Mouse (Mus musculus): Measurements from ENCODE around the gene Gstp3. TPM values are rescaled to one million over a fixed set of nuclear protein-coding genes. Genes with fewer than 3 reads are reported as not detected.
A peak's percentile ranks its signal among the peaks of the same experiment; 100 is the strongest.
"Not testable (repeated sequence)": the region's sequence is repeated elsewhere in the genome, so short reads cannot be mapped to it uniquely, and the experiment has no call there.

Gstp3 gene
- polyA plus RNA-seq, 1 experiment, result not detected

DNA sequence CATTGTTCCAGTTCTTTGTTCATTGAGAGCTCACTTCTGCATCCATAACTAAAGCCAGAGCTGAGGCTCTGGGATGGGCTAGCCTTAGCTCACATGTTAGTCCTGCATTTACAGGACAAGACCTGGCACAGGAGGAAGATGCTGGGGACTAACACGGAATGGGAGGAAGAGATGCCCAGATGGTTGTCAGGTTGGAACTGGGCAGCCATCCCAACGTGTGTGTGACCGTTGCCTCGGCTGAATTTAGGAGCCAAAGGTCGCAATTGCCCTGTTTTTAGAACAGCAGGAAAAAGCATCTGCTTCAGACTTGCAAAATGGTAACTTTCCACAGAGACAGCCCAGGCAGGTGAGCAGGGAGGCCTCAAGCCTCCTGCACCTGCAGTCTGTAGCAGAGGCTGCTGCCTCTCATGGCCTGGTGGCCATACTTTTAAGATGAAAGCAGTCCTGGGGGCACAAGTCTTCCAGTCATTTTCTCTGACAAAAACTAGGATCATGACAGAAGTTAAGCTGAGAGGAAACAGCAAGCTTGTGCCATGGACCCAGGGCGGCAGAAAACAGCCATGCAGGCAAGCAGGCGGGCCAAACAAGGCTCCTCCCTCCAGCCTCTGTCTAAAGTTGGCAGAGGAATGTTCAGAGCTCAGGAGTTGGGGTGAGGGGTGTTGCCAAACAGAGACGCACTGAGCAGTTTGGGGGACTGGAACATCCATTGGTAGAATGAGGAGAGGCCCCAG is 4.0 kb downstream of the Gstp3 start:
- no peak overlapping the region for H3K4me3 ChIP-seq (ENCODE audit: control insufficient read depth, low read depth, low read length)
- no peaks in the 10 kb centered on the region for H3K4me1 ChIP-seq (ENCODE audit: control insufficient read depth, insufficient read depth, low read length)
- TF ChIP-seq POLR2A (IDR thresholded peaks at IDR 0.05; ENCODE audit: control insufficient read depth, low read depth, low read length), result no peak
- TF ChIP-seq CTCF (IDR thresholded peaks at IDR 0.05; ENCODE audit: control insufficient read depth, insufficient read depth, insufficient replicate concordance, low read depth, low read length), result no peak
- no peaks in the 10 kb centered on the region for H3K36me3 ChIP-seq (ENCODE audit: control insufficient read depth, insufficient read depth, low read length)
- no peak overlapping the region for H3K27ac ChIP-seq (ENCODE audit: control insufficient read depth, insufficient read depth, low read depth, low read length)
- H3K27me3 ChIP-seq (ENCODE audit: control insufficient read depth, insufficient read depth, low read length), result no peaks in the 10 kb centered on the region

DNA sequence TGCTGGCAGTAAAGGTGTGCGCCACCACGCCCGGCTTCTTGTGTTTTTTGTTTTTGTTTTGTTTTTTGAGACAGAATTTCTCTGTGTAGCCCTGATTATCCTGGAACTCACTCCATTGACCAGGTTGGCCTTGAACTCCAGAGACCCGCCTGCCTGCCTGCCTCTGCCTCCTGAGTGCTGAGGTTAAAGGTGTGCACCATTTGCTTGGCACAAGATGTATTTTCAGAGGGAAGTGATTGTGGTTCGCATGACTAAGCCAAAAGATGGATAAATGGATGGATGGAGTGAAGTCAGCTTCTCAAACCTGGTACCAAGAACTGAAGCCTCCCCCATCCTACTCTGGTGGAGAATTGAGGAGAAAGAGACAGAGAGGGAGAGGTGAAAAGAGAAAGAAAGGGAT is 4.8 kb downstream of the Gstp3 start:
- H3K27ac ChIP-seq (ENCODE audit: control insufficient read depth, insufficient read depth, low read depth, low read length), result no peak overlapping the region
- no peak overlapping the region for H3K4me3 ChIP-seq (ENCODE audit: control insufficient read depth, low read depth, low read length)
- no peaks in the 10 kb centered on the region for H3K36me3 ChIP-seq (ENCODE audit: control insufficient read depth, insufficient read depth, low read length)
- no peaks in the 10 kb centered on the region for H3K27me3 ChIP-seq (ENCODE audit: control insufficient read depth, insufficient read depth, low read length)
- H3K4me1 ChIP-seq (ENCODE audit: control insufficient read depth, insufficient read depth, low read length), result no peaks in the 10 kb centered on the region
- TF ChIP-seq CTCF (IDR thresholded peaks at IDR 0.05; ENCODE audit: control insufficient read depth, insufficient read depth, insufficient replicate concordance, low read depth, low read length), result no peak
- TF ChIP-seq POLR2A (IDR thresholded peaks at IDR 0.05; ENCODE audit: control insufficient read depth, low read depth, low read length), result no peak

DNA sequence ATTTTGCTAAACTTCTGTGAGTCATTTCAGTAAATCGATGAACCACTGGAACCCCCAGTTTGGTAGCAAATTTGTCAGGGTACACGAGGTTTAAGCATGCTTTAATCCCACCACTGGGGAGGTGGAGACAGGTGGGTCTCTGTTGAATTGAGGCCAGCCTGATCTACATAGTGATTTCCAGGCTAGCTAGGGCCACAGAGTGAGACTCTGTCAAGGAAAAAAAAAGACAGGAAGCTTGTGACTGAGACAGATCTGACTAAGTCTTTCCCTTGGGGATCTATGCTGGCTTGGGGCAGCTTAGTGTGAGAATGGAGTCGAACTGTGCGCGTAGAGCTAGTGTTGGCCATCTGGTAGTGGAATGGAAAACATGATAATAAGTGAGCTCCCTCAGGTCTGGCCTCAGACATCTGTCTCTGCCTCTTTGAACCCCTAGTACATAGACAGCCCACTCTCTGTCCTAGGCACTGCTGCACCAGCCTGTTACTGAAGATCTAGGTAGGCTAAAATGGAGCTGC is 6.8 kb downstream of the Gstp3 start:
- Histone ChIP-seq H3K27ac (ENCODE audit: control insufficient read depth, insufficient read depth, low read depth, low read length) (no peak overlapping the region), H3K27me3 (ENCODE audit: control insufficient read depth, insufficient read depth, low read length) (no peaks in the 10 kb centered on the region), H3K4me3 (ENCODE audit: control insufficient read depth, low read depth, low read length) (no peak overlapping the region), H3K4me1 (ENCODE audit: control insufficient read depth, insufficient read depth, low read length) (no peaks in the 10 kb centered on the region), H3K36me3 (ENCODE audit: control insufficient read depth, insufficient read depth, low read length) (no peaks in the 10 kb centered on the region)
- TF ChIP-seq POLR2A (IDR thresholded peaks at IDR 0.05; ENCODE audit: control insufficient read depth, low read depth, low read length) (no peak), CTCF (IDR thresholded peaks at IDR 0.05; ENCODE audit: control insufficient read depth, insufficient read depth, insufficient replicate concordance, low read depth, low read length) (no peak)

DNA sequence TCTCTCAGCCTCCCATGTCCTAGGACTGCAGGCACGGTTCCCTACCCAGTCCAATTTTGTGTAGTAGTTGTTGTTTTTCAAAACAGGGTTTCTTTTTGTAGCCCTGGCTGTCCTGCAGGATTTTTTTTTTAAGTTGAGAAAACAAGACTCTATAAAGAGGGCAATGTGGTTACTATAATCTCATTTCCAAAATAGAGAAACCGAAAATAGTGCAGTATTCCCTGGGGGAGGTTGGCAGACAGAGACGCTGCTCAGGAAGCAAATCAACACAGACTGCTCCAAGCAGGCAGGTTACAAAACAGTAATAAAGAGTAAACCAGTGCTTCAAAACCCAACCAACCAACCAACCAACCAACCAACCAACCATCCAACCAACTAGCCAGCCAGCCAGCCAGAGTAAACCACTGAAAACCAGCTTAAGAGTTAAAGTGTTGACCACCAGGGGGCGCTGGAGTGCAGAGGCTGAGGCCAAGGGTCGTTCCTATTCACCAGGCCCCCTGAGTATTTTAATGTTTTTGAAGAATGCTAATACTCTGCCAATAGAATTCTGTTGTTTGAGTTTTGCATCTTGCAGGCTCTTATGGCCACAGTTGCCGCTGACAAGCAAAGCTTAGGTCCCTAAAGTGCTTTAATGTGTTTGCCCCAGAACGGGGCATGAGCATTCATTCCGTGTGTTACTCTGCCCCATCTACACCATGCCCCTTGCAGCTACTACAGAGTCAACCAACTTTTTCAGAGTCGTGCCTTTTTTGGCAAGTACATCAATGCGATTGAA is 7.4 kb downstream of the Gstp3 start:
- Histone ChIP-seq H3K36me3 (ENCODE audit: control insufficient read depth, insufficient read depth, low read length) (no peaks in the 10 kb centered on the region), H3K27me3 (ENCODE audit: control insufficient read depth, insufficient read depth, low read length) (no peaks in the 10 kb centered on the region), H3K4me1 (ENCODE audit: control insufficient read depth, insufficient read depth, low read length) (peaks cover under 1% of the 10 kb centered on the region), H3K27ac (ENCODE audit: control insufficient read depth, insufficient read depth, low read depth, low read length) (no peak overlapping the region), H3K4me3 (ENCODE audit: control insufficient read depth, low read depth, low read length) (no peak overlapping the region)
- no peak for TF ChIP-seq POLR2A (IDR thresholded peaks at IDR 0.05; ENCODE audit: control insufficient read depth, low read depth, low read length)
- peak; percentile 87 for TF ChIP-seq CTCF (IDR thresholded peaks at IDR 0.05; ENCODE audit: control insufficient read depth, insufficient read depth, insufficient replicate concordance, low read depth, low read length)

DNA sequence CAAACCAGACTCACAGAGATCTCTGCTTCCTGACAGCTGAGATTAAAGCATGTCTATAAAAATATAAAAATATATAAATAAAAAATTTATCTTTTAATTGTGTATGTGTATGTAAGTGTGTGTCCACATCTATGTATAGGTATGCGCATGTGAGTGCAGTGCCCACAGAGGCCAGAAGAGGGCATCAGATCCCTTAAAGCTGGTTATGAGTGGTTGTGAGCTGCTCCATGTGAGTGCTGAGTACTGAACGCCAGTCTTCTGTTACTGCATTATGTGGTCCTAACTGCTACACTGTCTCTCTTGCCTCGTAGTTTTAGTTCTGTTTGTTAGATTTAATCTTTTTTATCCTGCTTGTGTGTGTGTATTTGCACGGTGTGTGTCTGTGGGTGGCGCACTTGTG is 8.4 kb downstream of the Gstp3 start:
- H3K4me3 ChIP-seq (ENCODE audit: control insufficient read depth, low read depth, low read length), result no peak overlapping the region
- no peak overlapping the region for H3K27ac ChIP-seq (ENCODE audit: control insufficient read depth, insufficient read depth, low read depth, low read length)
- H3K36me3 ChIP-seq (ENCODE audit: control insufficient read depth, insufficient read depth, low read length), result no peaks in the 10 kb centered on the region
- no peaks in the 10 kb centered on the region for H3K27me3 ChIP-seq (ENCODE audit: control insufficient read depth, insufficient read depth, low read length)
- TF ChIP-seq POLR2A (IDR thresholded peaks at IDR 0.05; ENCODE audit: control insufficient read depth, low read depth, low read length), result no peak
- peak; percentile 34; the same call in 1 of the 2 replicates for TF ChIP-seq CTCF (IDR thresholded peaks at IDR 0.05; ENCODE audit: control insufficient read depth, insufficient read depth, insufficient replicate concordance, low read depth, low read length)
- H3K4me1 ChIP-seq (ENCODE audit: control insufficient read depth, insufficient read depth, low read length), result peaks cover 5% of the 10 kb centered on the region

DNA sequence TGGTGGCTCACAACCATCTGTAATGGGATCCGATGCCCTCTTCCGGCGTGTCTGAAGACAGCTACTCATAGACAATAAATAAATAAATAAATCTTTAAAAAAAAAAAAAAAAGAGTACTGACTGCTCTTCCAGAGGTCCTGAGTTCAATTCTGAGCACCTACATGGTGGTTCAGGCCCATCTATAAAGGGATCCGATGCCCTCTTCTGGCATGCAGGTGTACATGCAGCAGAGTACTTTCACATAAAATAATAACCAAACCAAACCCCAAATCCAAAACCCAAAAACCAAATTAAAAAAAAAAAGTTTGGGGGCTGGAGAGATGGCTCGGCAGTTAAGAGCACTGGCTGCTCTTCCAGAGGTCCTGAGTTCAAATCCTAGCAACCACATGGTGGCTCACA is 10.3 kb downstream of the Gstp3 start:
- H3K36me3 ChIP-seq (ENCODE audit: control insufficient read depth, insufficient read depth, low read length); H3K27ac ChIP-seq (ENCODE audit: control insufficient read depth, insufficient read depth, low read depth, low read length); H3K27me3 ChIP-seq (ENCODE audit: control insufficient read depth, insufficient read depth, low read length); H3K4me3 ChIP-seq (ENCODE audit: control insufficient read depth, low read depth, low read length): not testable (repeated sequence)
- peaks cover 11% of the 10 kb centered on the region for H3K4me1 ChIP-seq (ENCODE audit: control insufficient read depth, insufficient read depth, low read length)

DNA sequence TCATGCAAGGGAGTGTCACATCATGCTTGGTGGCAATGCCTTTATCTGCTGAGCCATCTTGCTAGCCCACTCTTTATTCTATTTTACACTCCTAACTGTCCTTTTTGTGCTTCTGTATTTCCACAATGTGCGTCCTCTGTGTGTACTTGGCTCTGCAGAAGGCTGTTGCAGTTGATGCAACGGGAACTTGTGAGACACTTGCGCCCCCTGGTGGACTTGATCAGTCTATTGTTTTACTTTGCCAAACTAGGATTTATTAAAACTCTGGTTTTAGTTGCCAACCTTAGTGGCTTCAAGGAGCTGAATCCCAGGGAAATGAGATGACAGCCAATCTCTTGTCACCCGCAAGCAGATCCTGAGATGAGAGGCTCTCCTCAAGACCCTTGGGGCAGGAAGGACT is 11.5 kb downstream of the Gstp3 start:
- peaks cover 11% of the 10 kb centered on the region for H3K4me1 ChIP-seq (ENCODE audit: control insufficient read depth, insufficient read depth, low read length)
- H3K27me3 ChIP-seq (ENCODE audit: control insufficient read depth, insufficient read depth, low read length), result no peaks in the 10 kb centered on the region
- no peak overlapping the region for H3K4me3 ChIP-seq (ENCODE audit: control insufficient read depth, low read depth, low read length)
- TF ChIP-seq CTCF (IDR thresholded peaks at IDR 0.05; ENCODE audit: control insufficient read depth, insufficient read depth, insufficient replicate concordance, low read depth, low read length) (peak; percentile 59; the same call in 1 of the 2 replicates), POLR2A (IDR thresholded peaks at IDR 0.05; ENCODE audit: control insufficient read depth, low read depth, low read length) (no peak)
- no peak overlapping the region for H3K27ac ChIP-seq (ENCODE audit: control insufficient read depth, insufficient read depth, low read depth, low read length)
- H3K36me3 ChIP-seq (ENCODE audit: control insufficient read depth, insufficient read depth, low read length), result no peaks in the 10 kb centered on the region

Measured in testis, adult 2 months (tissue).